Mouse (Mus musculus): ENCODE results near the gene Mipep.

- TF ChIP-seq GATA1 (IDR thresholded peaks at IDR 0.05; ENCODE audit: low read length) (no peak), TAL1 (IDR thresholded peaks at IDR 0.05; ENCODE audit: low read length) (no peak)
Observed at GRCm38 (mm10) chr14:60937481-60938039, 153.2 kb downstream of the Mipep start.
